Mouse (Mus musculus): ENCODE measurements around the gene Hecw1.
"Not testable (repeated sequence)": the region's sequence is repeated elsewhere in the genome, so short reads cannot be mapped to it uniquely, and the experiment has no call there.

Hecw1 gene

DNA sequence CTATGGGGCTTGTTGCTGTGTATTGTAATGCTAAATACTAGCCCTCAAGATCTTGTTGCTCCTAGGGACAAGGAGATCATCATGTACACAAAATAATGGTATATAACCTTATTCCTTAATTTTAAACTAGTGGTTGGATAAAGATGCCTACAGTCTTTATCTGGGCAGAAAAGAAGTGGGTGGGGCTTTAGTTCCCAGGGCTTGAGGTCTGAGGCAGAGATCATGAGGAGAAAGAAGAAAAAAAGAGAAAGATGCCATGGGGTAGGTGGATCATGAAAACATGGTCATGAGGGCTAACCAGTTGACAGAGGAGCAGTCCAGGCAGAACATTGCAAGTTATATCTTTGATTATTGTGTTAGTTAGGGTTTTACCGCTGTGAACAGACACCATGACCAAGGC, 195.8 kb downstream of the Hecw1 start:
- no peak for DNase-seq

- DNase-seq = no peak
These were observed 216.4 kb downstream of the Hecw1 start for GRCm38 (mm10) chr13:14306617-14307016.

DNA sequence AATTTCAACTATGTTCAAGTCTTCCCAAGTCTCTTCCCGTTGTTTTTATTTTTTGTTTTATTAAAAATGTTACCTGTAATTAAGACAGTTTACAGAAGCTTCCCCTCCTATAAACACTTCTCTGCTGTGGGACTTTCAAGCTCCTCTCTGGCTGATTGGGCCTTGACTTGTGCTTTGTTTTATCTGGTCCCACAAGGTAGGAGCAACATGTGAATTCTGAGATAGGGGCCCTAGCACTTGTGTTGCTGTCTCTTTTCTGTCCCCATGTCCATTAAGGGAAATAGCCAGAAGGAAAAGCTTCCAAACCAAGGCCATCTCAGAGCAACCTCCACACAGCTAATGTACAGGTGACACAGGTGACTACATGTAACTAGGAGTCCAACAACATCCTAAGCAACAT, 218.9 kb downstream of the Hecw1 start:
- no peak for DNase-seq

- DNase-seq = no peak
These were observed 220.1 kb downstream of the Hecw1 start for GRCm38 (mm10) chr13:14302921-14303320.

DNA sequence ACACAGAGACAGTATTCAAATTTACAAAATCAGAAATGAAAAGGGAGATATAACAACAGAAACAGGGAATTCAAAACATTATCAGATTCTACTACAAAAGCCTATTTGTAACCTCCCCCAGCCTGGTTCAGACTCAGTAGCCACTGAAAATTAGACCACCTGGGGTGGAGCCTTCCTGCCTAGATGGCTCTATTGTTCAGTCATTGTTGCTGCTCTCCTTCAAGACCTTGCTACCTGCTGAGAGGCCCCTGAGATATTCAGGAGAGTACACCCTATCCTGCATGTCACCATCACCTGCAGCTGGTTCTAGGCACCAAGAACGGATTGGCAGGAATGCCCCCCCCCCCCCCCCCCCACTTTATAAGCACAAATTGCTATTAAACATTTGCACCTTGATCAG, 233.0 kb downstream of the Hecw1 start:
- no peak for DNase-seq

DNA sequence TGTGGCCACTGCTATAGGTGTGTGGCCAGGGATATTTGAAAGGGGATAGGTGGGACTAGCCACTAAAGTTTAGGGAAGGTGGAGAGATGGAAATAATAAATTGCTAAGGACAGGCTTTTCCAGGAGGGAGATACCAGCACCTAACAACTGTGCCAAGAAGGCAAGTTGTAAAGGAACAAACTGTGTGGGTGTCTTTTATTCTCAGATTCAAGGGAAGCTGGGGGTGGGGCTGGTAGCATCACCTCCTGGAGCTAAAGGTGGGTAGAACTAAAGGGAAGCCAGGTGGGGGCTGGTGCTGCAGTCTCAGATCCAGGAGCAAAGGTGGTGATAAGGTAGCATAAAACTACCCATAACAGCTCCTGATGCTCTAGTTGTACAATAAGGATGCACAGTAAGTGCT, 251.6 kb downstream of the Hecw1 start:
- no peak for DNase-seq

DNA sequence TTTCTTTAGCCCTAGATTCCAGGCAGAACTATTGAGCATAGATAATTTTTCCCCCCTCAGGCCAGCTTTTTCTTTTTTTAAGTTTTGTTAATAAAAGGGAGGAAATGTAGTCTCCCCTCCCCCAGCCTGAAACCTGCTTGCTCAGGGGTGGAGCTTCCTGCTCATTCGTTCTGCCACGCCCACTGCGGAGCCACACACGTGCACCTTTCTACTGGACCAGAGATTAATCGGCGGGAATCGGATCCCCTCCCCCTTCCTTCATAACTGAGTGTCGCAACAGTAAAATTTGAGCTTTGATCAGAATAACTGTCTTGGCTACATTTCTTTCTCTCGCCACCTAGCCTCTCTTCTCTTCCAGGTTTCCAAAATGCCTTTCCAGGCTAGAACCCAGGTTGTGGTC, 262.1 kb downstream of the Hecw1 start:
- DNase-seq = not testable (repeated sequence)

- no peak for DNase-seq
These were observed 277.1 kb downstream of the Hecw1 start for GRCm38 (mm10) chr13:14245946-14246345.

DNA sequence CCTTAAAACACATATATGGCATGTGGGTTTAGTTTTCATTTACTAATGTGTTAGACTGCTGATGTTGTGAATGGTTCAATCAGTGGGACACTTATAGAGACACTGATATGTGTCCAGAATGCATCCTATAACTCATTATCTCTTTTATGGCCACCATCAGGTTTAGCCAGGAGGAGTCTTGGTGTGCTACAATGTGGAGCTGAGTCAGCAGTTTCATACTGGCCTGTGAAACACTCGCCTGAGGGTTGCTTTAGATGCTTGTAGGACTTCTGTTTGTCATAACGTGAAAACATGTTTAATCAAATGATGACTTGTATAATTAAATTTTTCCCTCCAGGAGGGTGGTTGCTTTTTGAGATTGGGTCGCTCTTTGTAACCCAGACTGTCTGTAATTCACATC, 343.4 kb downstream of the Hecw1 start:
- DNase-seq = no peak

- peak; percentile 21 for DNase-seq
These were observed 345.0 kb downstream of the Hecw1 start for GRCm38 (mm10) chr13:14177989-14178388.

Data from lung, postnatal 10 days (tissue).